Mouse (Mus musculus) cerebellum, adult 2 months (tissue): ENCODE results near the gene Atp8a1. TPM values are rescaled to one million over a fixed set of nuclear protein-coding genes. Genes with fewer than 3 reads are reported as not detected.

ENCODE experiments used
- DNase-seq, 2 experiments: peaks; one replicate each; pipeline ENCODE4 v3.0.0; 2021
- H3K27ac ChIP-seq: fragments of 200-500 bp; 2 replicates; pipeline ENCODE4 v1.5.1; 2012; ENCODE audit warnings: low read length, control low read depth, inconsistent platforms; ENCODE audit not compliant: insufficient read depth
- H3K27me3 ChIP-seq: fragments of 200-500 bp; 2 replicates; pipeline ENCODE4 v1.6.1; 2012; ENCODE audit warnings: inconsistent platforms, mild to moderate bottlenecking, low read length, moderate library complexity; ENCODE audit not compliant: control insufficient read depth, insufficient read depth
- H3K4me1 ChIP-seq: fragments of 200-500 bp; 2 replicates; pipeline ENCODE4 v1.6.1; 2011; ENCODE audit warnings: low read length; ENCODE audit not compliant: control insufficient read depth, insufficient read depth
- H3K4me3 ChIP-seq: fragments of 200-500 bp; replicated peaks from 2 replicates; pipeline ENCODE3; 2011; ENCODE audit warnings: mild to moderate bottlenecking, low read depth, low read length, control low read depth; ENCODE audit not compliant: insufficient read depth
- CTCF ChIP-seq: fragments of 200-500 bp; IDR thresholded peaks from 2 replicates; pipeline ENCODE4 v1.5.1; 2011; ENCODE audit warnings: low read depth, mild to moderate bottlenecking, control low read depth, low read length, moderate library complexity, borderline replicate concordance; ENCODE audit not compliant: insufficient read depth
- POLR2A ChIP-seq: fragments of 200-500 bp; IDR thresholded peaks from 2 replicates; pipeline ENCODE4 v1.6.1; 2011; ENCODE audit warnings: low read length, control low read depth, borderline replicate concordance; ENCODE audit not compliant: insufficient read depth
- WGBS: fragments of 180-500 bp; shearing (Covaris S2); methylation state at CpG from one replicate; pipeline ENCODE4 v1.1.7; 2018; 5-methylcytosine and 5-hydroxymethylcytosine counted together
- polyA plus RNA-seq: library from polyadenylated mRNA; depleted of rRNA; stranded (reverse); fragments of >200 nt; gene quantifications from 2 replicates; pipeline ENCODE4 v1.2.3, GENCODE M21; 2012

The Atp8a1 gene
- polyA plus RNA-seq, 1 experiment, result 56.1 TPM

- no peak overlapping the region for H3K4me3 ChIP-seq
- H3K27ac ChIP-seq, result no peak overlapping the region
- no peak for TF ChIP-seq POLR2A
- TF ChIP-seq CTCF, result no peak
- H3K27me3 ChIP-seq, result no peaks in the 10 kb centered on the region
- 63% methylated on average over 8 of the region's 8 CpGs for WGBS
- DNase-seq, result no peak
- no peaks in the 10 kb centered on the region for H3K4me1 ChIP-seq
These were observed 205.7 kb downstream of the Atp8a1 start for GRCm38 (mm10) chr5:67641406-67642120.

GRCm38 (mm10) chr5:67640596-67641312 is 206.5 kb downstream of the Atp8a1 start:
- no peaks in the 10 kb centered on the region for H3K4me1 ChIP-seq
- H3K27ac ChIP-seq, result no peak overlapping the region
- DNase-seq, result no peak
- H3K4me3 ChIP-seq, result no peak overlapping the region
- no peaks in the 10 kb centered on the region for H3K27me3 ChIP-seq
- TF ChIP-seq POLR2A, result no peak
- no peak for TF ChIP-seq CTCF
- 82% methylated on average over 8 of the region's 8 CpGs for WGBS

GRCm38 (mm10) chr5:67634339-67634738 is 212.9 kb downstream of the Atp8a1 start:
- TF ChIP-seq POLR2A (no peak), CTCF (no peak)
- H3K4me1 ChIP-seq, result no peaks in the 10 kb centered on the region
- no peak overlapping the region for H3K4me3 ChIP-seq
- H3K27ac ChIP-seq, result no peak overlapping the region
- DNase-seq, result no peak
- no peaks in the 10 kb centered on the region for H3K27me3 ChIP-seq
- 37% methylated on average over 3 of the region's 3 CpGs for WGBS

- WGBS, result 49% methylated on average over 10 of the region's 10 CpGs
- no peak for DNase-seq
- TF ChIP-seq CTCF, result no peak
- no peak for TF ChIP-seq POLR2A
- H3K27ac ChIP-seq, result no peak overlapping the region
- no peaks in the 10 kb centered on the region for H3K4me1 ChIP-seq
- no peak overlapping the region for H3K4me3 ChIP-seq
- no peaks in the 10 kb centered on the region for H3K27me3 ChIP-seq
These were observed 213.4 kb downstream of the Atp8a1 start for GRCm38 (mm10) chr5:67633831-67634268.

- TF ChIP-seq POLR2A, result no peak
- TF ChIP-seq CTCF, result no peak
These were observed 214.0 kb downstream of the Atp8a1 start for GRCm38 (mm10) chr5:67633138-67633782.

GRCm38 (mm10) chr5:67631261-67631660 is 216.0 kb downstream of the Atp8a1 start:
- no peak for TF ChIP-seq CTCF
- no peak for TF ChIP-seq POLR2A
- Histone ChIP-seq H3K4me3 (no peak overlapping the region), H3K4me1 (no peaks in the 10 kb centered on the region), H3K27me3 (no peaks in the 10 kb centered on the region), H3K27ac (no peak overlapping the region)
- WGBS, result 94% methylated on average over 12 of the region's 12 CpGs
- DNase-seq, result no peak

More at GRCm38 (mm10) chr5:67633138-67633782, 214.0 kb downstream of the Atp8a1 start:
- Histone ChIP-seq H3K27me3 (no peaks in the 10 kb centered on the region), H3K27ac (no peak overlapping the region), H3K4me1 (no peaks in the 10 kb centered on the region), H3K4me3 (no peak overlapping the region)
- 67% methylated on average over 7 of the region's 7 CpGs for WGBS
- no peak for DNase-seq

GRCm38 (mm10) chr5:67629861-67630260 is 217.4 kb downstream of the Atp8a1 start:
- 93% methylated on average over 6 of the region's 6 CpGs for WGBS

More at GRCm38 (mm10) chr5:67629861-67630260, 217.4 kb downstream of the Atp8a1 start:
- no peaks in the 10 kb centered on the region for H3K27me3 ChIP-seq
- DNase-seq, result no peak
- no peak overlapping the region for H3K27ac ChIP-seq
- TF ChIP-seq CTCF, result no peak
- TF ChIP-seq POLR2A, result no peak
- no peak overlapping the region for H3K4me3 ChIP-seq
- H3K4me1 ChIP-seq, result no peaks in the 10 kb centered on the region
